Mouse (Mus musculus) kidney, adult 2 months (tissue): Measurements from ENCODE around the gene Gm49369.

ENCODE experiments used
- CTCF ChIP-seq: fragments of 200-500 bp; conservative IDR thresholded peaks from 2 replicates; pipeline ENCODE4 v1.5.1; 2011; ENCODE audit warnings: low read depth, mild to moderate bottlenecking, control low read depth, low read length, moderate library complexity, mixed read lengths; ENCODE audit not compliant: insufficient read depth, insufficient read length
- POLR2A ChIP-seq: fragments of 200-500 bp; IDR thresholded peaks from one replicate; pipeline ENCODE4 v1.6.1; 2011; ENCODE audit warnings: low read depth, low read length, control low read depth

DNA sequence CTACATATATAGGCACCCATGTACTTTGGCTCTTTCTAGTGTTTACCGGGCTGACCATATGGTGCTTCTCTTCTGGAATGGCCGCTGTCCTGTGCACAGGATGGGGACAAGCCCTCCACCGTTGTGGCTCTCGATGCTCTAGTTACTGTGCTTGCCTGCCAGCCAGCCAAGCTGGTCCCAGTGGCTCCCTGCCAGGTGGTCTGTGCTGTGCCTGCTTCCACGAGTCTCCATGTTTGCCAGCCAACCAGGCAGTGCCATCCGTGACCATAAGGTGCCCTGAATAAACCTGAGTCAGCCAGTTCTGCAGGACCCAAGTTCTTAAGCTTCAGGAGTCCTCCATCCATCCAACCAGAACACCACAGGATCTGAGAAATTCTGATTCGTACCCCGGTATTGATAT lies 47.3 kb downstream of the Gm49369 start:
- no peak for TF ChIP-seq POLR2A
- TF ChIP-seq CTCF, result no peak
